ENCODE assay signal across 8 mouse cellular contexts in genomic region chr6:113377496-113378385, GRCm38 (mm10). TPM values are rescaled to one million over a fixed set of nuclear protein-coding genes. Genes with fewer than 3 reads are reported as not detected.
DNase-seq lines count a peak whose midpoint lies in the region; ATAC-seq and TF ChIP-seq lines count a peak whose summit lies in the region.

Tada3 (minus strand) TSS chr6:113377883.
Arpc4 (plus strand) TSS chr6:113378115.

- ATAC-seq in forebrain, embryonic 15.5 days (replicated peaks), result peak; percentile 96
- peak; percentile 78 for ATAC-seq in neutrophil, adult 5-6 weeks (ENCODE audit: extremely low read depth, insufficient number of reproducible peaks, low FRiP score, poor library complexity, severe bottlenecking)

- peak within 1 kb of the TSS; percentile 92 for H3K4me2 ChIP-seq in forebrain, embryonic 15.5 days (replicated peaks)

- peaks cover 35% of the 10 kb centered on the region for H3K36me3 ChIP-seq in ES-E14 (ENCODE audit: control insufficient read depth, insufficient read depth, low read length, poor library complexity, severe bottlenecking)
- peaks cover 50% of the 10 kb centered on the region for H3K36me3 ChIP-seq in forebrain, embryonic 15.5 days

- H3K27me3 ChIP-seq in forebrain, embryonic 15.5 days, result no peaks in the 10 kb centered on the region

- no peaks in the 10 kb centered on the region for H3K9me3 ChIP-seq in ES-E14 (ENCODE audit: control insufficient read depth, insufficient read depth, low read depth, low read length)
- no peaks in the 10 kb centered on the region for H3K9me3 ChIP-seq in forebrain, embryonic 15.5 days

- WGBS in forebrain, embryonic 15.5 days, result under 1% methylated on average over 60 of the region's 61 CpGs
- WGBS in lung, adult 2 months, result under 1% methylated on average over 61 of the region's 61 CpGs

- in situ Hi-C loops in ES-E14 (cut with MboI; ENCODE audit: low sequenced_read_pairs in 2 of 2, unreplicated experiment in 2 of 2), result no loop called here

- intact Hi-C loops in heart, postnatal 25 days (cut with DNase I), result loop anchor here (5.0 kb wide), 1 partner anchor 35 kb away; the partner anchor contains the start of gene Camk1

- H3K4me3 ChIP-seq in ES-E14 (ENCODE audit: insufficient read depth in 1 of 2, low read depth in 1 of 2, low read length in 2 of 2, poor library complexity in 1 of 2, severe bottlenecking in 1 of 2), result peak within 1 kb of the TSS; percentile 87 to 90
- H3K4me3 ChIP-seq in forebrain, embryonic 15.5 days, result peak within 1 kb of the TSS; percentile 92
- peak within 1 kb of the TSS; percentile 89 for H3K4me3 ChIP-seq in lung, adult 2 months (replicated peaks; ENCODE audit: extremely low read depth, low read depth, low read length)

- peak within 1 kb of the TSS; percentile 98 for H3K9ac ChIP-seq in ES-E14 (ENCODE audit: insufficient read depth, low read depth, low read length, poor library complexity, severe bottlenecking)
- peak within 1 kb of the TSS; percentile 91 for H3K9ac ChIP-seq in forebrain, embryonic 15.5 days (replicated peaks)

- TF ChIP-seq CTCF in lung, adult 2 months (IDR thresholded peaks at IDR 0.05; ENCODE audit: insufficient read depth, low read length), result no peak

- peaks cover 3 to 4% of the 10 kb centered on the region in 2 experiments; a peak in 2 of 4 replicates for H3K4me1 ChIP-seq in ES-E14 (ENCODE audit: control insufficient read depth in 2 of 2, insufficient read depth in 2 of 2, low read length in 2 of 2, poor library complexity in 1 of 2)
- peaks cover 28% of the 10 kb centered on the region for H3K4me1 ChIP-seq in forebrain, embryonic 15.5 days
- H3K4me1 ChIP-seq in lung, adult 2 months (ENCODE audit: control insufficient read depth, insufficient read depth, low read length), result peaks cover 9% of the 10 kb centered on the region

- TF ChIP-seq POLR2A in lung, adult 2 months (IDR thresholded peaks at IDR 0.05; ENCODE audit: borderline replicate concordance, extremely low read depth, low read depth, low read length), result peak; percentile 84; the same call in 1 of the 2 replicates

- peak; percentile 94 for DNase-seq in ES-E14 (ENCODE audit: low read depth, low spot score)
- peak; percentile 92 for DNase-seq in cerebellum, adult 11-12 months
- peak; percentile 86 for DNase-seq in heart, postnatal 25 days (ENCODE audit: low spot score)
- peak; percentile 86 to 93 for DNase-seq in layer of hippocampus, adult 18-20 months (ENCODE audit: low spot score in 2 of 2)
- DNase-seq in lung, adult 2 months, result peak; percentile 94
- peak; percentile 75 to 92 for DNase-seq in thymus, adult 18-20 months

- peak within 1 kb of the TSS; percentile 98 for H3K27ac ChIP-seq in ES-E14 (ENCODE audit: insufficient read depth, low read depth, low read length, poor library complexity, severe bottlenecking)
- peak within 1 kb of the TSS; percentile 93 for H3K27ac ChIP-seq in forebrain, embryonic 15.5 days (replicated peaks)

TF ChIP-seq in ES-E14, 5 proteins besides CTCF, POLR2A, EP300 and RAD21:
- TF ChIP-seq ZC3H11A (IDR thresholded peaks at IDR 0.05; ENCODE audit: borderline replicate concordance, low read depth, low read length) (no peak), HCFC1 (IDR thresholded peaks at IDR 0.05; ENCODE audit: borderline replicate concordance, insufficient read depth, low read length) (peak; percentile 69)
TF ChIP-seq in ES-E14: peak in this region for 1.

RNA-seq across cellular contexts. Expression of gene Tada3, which starts in this region (rescaled TPM):
- total RNA-seq in ES-E14 (2012; rRNA removed), result 31.7 and 35.3 TPM in 2 replicates
- 79.4 and 82.2 TPM in 2 replicates for polyA plus RNA-seq in forebrain, embryonic 15.5 days (2015; fragmentation: Nextera tagmentation; extraction: Ambion mirVana)
- 10 to 100 TPM; 21.2 to 24.4 TPM for total RNA-seq in heart, postnatal 25 days (2021)
- 10 to 100 TPM; 47.3 to 51.0 TPM for total RNA-seq in layer of hippocampus, adult 18-20 months (2021)
- 25.7 and 26.9 TPM in 2 replicates for polyA plus RNA-seq in lung, adult 2 months (2012; rRNA removed)
- total RNA-seq in neutrophil, adult 5-6 weeks (2017), result 27.2 and 31.6 TPM in 2 replicates

RNA-seq across cellular contexts. Expression of gene Arpc4, which starts in this region (rescaled TPM):
- 217 and 227 TPM in 2 replicates for total RNA-seq in ES-E14 (2012; rRNA removed)
- polyA plus RNA-seq in forebrain, embryonic 15.5 days (2015; fragmentation: Nextera tagmentation; extraction: Ambion mirVana), result 390 and 428 TPM in 2 replicates
- total RNA-seq in heart, postnatal 25 days (2021), result 10 to 100 TPM; 66.4 to 74.2 TPM
- 100 to 1,000 TPM; 302 to 314 TPM for total RNA-seq in layer of hippocampus, adult 18-20 months (2021)
- polyA plus RNA-seq in lung, adult 2 months (2012; rRNA removed), result 62.3 and 67.0 TPM in 2 replicates
- total RNA-seq in neutrophil, adult 5-6 weeks (2017), result 169 and 173 TPM in 2 replicates

Comparison
In these comparisons a context has a peak if more than half of its experiments do, and no peak if none do; other contexts are left out.
1. Peak in every context shown above with its lines: DNase-seq, ATAC-seq, H3K4me3 ChIP-seq and H3K27ac ChIP-seq.